Mouse (Mus musculus): Measurements from ENCODE around the gene Rpl28.

Gene Rpl28

DNA sequence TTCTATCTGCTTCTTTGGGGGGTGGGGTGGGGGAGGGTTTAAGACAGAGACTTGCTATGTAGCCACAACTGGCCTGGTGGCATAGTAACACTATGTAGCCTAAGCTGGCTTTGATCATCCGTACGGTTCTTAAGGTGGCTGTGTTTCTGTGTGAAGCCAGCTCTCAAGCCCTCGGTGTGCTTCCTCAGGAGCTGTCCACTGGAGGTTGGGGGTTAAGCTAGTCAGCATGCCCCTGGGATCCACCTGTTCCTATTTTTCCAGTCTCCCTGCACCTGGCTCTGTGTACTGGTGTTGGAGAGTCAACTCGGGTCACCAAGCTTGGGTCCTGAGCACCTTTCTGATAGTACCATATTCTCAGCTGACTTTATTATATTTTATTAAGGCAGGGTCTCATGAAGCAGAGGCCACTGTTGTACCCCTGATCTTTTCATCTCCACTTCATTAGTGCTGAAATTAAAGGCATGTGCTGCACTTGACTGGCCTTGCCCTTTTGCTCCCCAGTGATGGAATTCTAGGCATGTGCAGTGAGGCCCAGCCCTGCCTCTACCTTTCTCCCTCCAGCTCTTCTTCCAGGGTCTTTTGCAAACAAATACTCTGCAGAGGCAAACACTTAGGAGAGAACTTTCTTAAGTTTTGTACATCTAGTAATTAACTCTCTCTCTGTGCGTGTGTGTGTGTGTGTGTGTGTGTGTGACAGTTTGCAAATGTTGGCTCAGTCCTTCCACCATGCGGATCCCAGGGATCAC is 29.7 kb downstream of the Rpl28 start:
- ATAC-seq (ENCODE audit: insufficient number of reproducible peaks, low FRiP score, low TSS enrichment): no peak

DNA sequence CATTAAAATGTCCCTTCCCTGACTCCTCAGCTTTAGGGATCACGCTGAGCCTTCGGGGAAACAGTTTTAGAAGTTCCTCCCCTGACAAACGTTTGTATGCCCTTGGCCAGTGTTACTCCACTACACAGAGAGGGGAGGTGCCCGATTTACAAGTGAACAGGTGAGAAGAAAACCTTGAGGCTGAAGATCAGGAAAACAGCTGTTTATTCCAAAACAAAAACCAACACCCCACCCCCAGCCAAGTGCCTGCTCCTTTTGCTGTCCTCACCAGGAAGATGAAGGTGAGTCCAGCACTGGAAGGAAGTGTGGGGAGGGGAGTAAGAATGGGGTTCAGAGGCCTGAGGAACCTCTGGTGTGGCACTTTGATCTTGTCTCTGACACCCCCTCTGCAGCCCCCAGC is 32.7 kb downstream of the Rpl28 start:
- no peak for ATAC-seq (ENCODE audit: insufficient number of reproducible peaks, low FRiP score, low TSS enrichment)

DNA sequence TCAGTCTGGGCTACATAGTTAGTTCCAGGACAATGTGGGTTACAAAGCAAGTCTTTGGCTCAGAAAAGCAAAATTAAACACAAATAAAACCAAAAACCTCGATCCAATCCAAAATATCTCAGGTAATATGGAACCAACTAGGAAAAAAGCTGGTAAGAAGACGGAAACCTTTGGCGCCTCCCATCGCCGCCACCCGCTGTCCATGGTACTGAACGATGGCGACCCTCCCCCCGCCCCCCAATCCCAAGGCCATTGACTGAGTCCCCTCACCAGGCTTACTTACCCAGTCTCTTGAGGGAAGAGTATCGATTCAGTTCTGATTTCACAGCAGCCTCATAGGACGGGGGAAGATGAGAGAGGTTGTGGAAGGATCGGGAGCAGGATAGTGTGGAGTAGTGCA is 37.8 kb downstream of the Rpl28 start:
- no peak for ATAC-seq (ENCODE audit: insufficient number of reproducible peaks, low FRiP score, low TSS enrichment)

DNA sequence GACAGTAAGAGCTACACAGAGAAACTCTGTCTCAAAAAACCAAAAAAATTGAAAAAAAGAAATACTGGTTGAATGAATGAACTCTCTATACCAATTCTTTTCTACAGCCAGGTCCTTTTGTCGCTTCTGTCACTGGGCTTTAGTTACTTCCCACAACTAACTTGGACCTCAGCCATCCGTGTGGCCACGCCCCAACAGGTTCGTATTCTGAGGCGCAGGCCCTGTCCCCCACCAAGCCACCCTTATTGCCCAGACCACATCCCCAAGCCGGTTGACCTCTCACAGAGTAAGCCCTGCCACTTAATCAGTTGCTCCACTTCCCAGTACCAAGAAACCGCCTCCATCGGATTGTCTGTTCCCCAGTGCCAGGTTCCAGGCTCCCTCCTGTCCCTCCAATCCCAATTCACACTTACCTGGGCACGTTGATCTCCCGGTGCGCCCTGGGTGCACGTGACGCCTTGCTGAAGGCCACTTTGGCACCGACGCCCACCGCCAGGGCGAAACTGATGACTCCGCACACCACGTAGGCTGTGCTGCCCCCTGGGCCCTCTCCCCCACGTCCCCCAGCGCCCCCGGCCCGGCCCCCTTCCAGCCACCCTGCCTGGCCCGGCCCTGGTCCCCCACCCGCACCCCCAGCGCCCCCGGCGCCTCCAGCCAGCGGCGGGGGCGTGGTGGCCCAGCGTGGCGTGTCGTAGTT is 43.1 kb downstream of the Rpl28 start:
- ATAC-seq (ENCODE audit: insufficient number of reproducible peaks, low FRiP score, low TSS enrichment): no peak

DNA sequence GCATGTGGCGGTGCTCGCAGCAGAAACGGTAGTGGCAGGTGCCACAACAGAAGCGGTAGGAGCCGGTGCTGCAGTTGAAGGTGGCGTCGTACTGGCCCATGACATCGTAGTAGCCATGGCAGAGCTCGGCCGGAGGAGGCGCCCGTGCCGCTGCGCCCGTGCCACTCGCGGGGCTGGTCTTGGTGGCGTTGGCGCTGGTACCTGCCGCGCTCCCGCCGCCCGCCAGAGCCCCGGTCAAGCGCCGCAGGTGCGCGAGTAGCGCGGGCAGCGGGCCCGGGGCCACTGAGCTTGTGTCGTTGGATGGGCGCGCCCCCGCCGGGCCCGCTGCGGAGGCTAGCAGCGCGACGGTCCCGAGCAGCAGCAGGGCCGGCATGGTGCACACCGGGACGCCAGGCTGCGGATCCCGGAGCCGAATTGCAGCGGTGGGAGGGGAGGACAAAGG is 43.7 kb downstream of the Rpl28 start:
- ATAC-seq (ENCODE audit: insufficient number of reproducible peaks, low FRiP score, low TSS enrichment): peak; percentile 92

DNA sequence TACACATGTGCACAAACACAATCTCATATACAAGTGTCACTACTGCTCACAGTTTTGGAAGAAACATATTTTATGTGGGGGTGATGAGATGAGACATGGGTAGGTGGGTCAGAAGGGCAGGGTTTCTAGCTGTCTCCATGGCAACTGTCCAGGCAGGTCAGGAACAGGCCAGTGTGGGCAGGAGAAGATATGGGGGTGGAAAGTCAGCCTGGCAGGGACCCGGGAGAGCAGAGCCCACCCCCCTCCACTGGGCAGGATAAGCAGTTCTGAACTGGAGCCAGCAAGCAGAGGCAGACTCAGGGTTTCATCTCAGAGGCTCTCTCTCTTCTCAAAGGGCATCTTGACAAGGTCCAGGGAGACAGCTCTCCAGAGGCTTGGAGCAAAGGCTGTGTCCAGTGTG is 45.0 kb downstream of the Rpl28 start:
- ATAC-seq (ENCODE audit: insufficient number of reproducible peaks, low FRiP score, low TSS enrichment): no peak

DNA sequence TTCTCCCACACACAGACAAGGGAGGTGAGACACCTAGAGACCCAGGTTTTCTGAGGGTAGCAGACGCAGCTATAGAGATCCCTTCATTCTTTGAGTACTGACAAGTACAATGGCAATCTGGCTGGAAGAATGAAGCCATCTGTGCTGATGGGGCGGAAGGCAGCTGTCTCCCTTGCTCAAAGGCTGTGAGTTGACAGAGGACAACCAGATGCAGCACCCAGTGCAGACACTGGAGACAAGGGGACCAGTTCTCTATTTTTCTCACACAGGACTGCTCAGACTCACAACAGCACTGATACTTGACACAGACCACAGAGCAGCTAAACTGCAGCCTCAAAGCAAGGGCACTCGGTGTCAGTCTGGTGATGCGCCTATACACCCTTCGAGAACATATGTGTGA is 49.4 kb downstream of the Rpl28 start:
- ATAC-seq (ENCODE audit: insufficient number of reproducible peaks, low FRiP score, low TSS enrichment): no peak

DNA sequence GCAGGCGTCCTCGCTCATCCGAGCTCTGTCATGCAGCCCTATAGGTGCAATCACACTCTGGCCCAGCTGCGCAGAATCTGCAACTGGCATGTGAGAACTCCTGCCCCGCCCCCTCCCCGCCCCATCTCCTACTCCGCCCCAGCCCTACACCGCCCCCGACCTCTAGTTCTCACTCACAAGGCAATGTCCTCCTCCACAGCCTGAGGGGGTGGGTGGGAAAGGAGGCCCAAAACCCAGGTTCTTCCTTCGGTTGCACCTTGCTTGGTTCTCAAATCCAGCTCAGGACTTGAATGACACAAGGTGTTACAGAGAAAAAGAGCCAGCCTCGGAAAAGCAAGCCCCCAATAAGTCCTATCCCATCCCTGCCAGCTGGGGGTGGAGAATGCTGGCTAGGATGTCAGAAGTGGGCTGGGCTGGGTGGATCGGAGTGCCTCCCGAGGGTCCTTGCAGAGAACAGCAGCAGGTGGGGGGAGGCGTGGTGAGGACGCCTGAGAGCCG is 50.0 kb downstream of the Rpl28 start:
- no peak for ATAC-seq (ENCODE audit: insufficient number of reproducible peaks, low FRiP score, low TSS enrichment)

DNA sequence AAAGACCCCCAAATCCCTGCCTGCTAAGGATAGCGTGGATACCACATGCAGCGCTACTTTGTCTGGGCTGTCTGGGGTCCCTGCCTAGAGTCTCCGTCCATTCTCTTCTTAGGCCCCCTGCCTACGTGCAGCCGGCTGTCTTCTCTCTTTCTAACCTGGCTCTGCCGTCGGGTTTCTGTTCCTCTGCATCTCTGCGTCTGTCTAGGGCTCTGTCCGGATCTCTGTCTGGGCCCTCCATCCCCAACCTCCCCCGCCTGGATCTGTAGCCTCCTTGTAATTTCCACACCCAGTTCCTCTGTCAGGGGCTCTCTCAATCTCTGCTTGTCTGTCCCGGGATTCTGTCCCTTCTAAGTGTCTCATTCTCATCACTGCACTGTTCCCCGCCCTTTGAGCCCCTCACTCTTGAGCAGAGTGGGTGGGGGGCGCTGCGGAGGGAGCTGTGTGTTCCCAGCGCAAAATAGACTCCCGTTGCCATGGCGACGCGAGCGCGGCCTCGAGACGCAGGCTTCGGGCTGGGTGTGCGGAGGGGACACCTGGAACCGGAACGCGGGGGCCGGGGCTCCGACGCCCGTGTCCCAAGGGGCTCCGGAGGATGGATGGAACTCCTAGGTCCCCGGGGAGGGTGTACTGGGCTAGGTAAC is 51.0 kb downstream of the Rpl28 start:
- no peak for ATAC-seq (ENCODE audit: insufficient number of reproducible peaks, low FRiP score, low TSS enrichment)

DNA sequence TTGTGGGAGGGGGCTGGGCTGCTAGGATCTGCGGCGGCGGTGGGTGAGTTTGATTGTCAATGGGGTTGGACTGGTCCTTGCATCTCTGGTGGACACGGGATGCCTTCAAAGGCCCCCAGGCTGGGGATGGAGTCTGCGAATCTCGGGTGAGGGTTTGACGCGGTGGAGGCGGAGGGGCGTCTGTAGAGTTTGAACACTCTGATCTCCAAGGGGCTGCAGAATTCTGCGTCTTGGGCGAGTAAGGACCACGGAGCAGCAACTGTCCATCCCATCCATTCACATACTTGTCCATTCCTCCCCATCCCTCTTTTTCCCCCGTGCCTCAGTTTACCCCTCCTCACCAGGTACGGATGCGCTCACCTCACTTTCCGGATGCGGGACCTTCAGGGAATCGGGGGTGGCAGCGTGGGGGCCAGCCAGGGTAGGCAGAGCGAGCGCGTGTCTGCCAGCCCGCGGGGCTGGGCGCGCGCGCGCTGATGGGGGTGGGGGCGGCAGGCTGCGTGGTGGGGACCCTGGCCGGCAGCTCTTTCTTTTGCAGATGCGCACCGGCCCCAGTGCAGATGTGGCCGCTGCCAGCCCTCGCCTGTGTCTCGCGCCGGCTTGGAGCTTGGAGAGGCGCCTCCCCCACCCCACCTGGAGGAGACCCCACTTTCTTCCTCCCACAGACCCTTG is 51.7 kb downstream of the Rpl28 start, which contains the start of gene Shisa7:
Gene Shisa7, minus strand, starts transcription at position 452 of the 672 bp plus-strand sequence.
- ATAC-seq (ENCODE audit: insufficient number of reproducible peaks, low FRiP score, low TSS enrichment): no peak
